Mouse (Mus musculus) C2C12 (cell line): ENCODE results near the gene Taf8.

ENCODE experiments used
- CTCF ChIP-seq: IDR thresholded peaks from one replicate; pipeline ENCODE4 v1.5.1; 2011; ENCODE audit not compliant: control insufficient read depth, insufficient read depth, insufficient read length
- FOSL1 ChIP-seq: IDR thresholded peaks from one replicate; pipeline ENCODE4 v1.8.0; 2011; ENCODE audit warnings: mild to moderate bottlenecking, low read length; ENCODE audit not compliant: poor library complexity, insufficient read depth, severe bottlenecking
- MAX ChIP-seq: IDR thresholded peaks from one replicate; pipeline ENCODE4 v1.6.1; 2011; ENCODE audit warnings: mild to moderate bottlenecking, control low read depth
- MYOD1 ChIP-seq: IDR thresholded peaks from one replicate; pipeline ENCODE4 v1.6.1; 2011; ENCODE audit warnings: low read depth; ENCODE audit not compliant: control insufficient read depth, insufficient read length
- MYOG ChIP-seq: IDR thresholded peaks from one replicate; pipeline ENCODE4 v1.6.1; 2011; ENCODE audit not compliant: control insufficient read depth, insufficient read length; ENCODE audit errors: extremely low read depth
- USF1 ChIP-seq: IDR thresholded peaks from one replicate; pipeline ENCODE4 v1.6.1; 2011; ENCODE audit warnings: low read depth, mild to moderate bottlenecking, control low read depth, moderate library complexity

DNA sequence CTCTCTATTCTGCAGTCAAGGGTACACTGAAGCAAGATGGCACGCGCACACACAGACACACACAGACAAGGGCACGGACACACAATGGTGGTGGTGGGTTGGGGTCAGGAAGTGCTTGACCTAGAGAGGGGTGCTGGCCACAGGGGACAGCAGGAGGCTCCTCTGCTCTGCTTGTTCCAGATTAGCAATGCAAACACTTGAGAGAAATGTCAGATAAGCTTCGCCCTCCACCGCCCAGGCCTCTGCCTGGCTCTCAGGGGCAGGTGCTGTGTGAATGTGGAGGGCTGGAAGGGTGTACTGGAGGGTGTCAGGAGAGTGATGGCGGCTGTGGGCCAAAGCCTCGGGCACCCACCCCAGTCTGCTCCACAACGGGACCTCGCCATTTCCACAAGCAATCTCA, 56.1 kb downstream of the Taf8 start:
- no peak for TF ChIP-seq CTCF
- no peak for TF ChIP-seq USF1
- no peak for TF ChIP-seq MYOD1
- TF ChIP-seq MYOG = no peak
- no peak for TF ChIP-seq FOSL1
- no peak for TF ChIP-seq MAX
